Comparison of ENCODE assay signal across 30 mouse cellular contexts in genomic region chr16:87134452-87134851, GRCm38 (mm10).
"Had no signal": no experiment of that assay in that cellular context is flagged by ENCODE, and none has a peak within 500 bp of the region (broad histone marks: within the 10 kb centered on the region; RNA-seq: fewer than 3 reads in every experiment).

No protein-coding gene starts in this region.

- H3K4me1 ChIP-seq: limb, embryonic 10.5 days; limb, embryonic 12.5 days; limb, embryonic 15.5 days; liver, embryonic 12.5 days; liver, embryonic 13.5 days; liver, embryonic 15.5 days; lung, embryonic 15.5 days; megakaryocyte, embryonic 14.5 days; midbrain, embryonic 10.5 days; midbrain, embryonic 12.5 days; midbrain, embryonic 13.5 days; midbrain, embryonic 15.5 days; neural tube, embryonic 12.5 days had no signal

- H3K4me3 ChIP-seq: left cerebral cortex, adult 2 months; limb, embryonic 10.5 days; limb, embryonic 12.5 days; limb, embryonic 13.5 days; limb, embryonic 15.5 days; liver, embryonic 12.5 days; liver, embryonic 13.5 days; liver, embryonic 15.5 days; lung, embryonic 15.5 days; megakaryocyte, embryonic 14.5 days; midbrain, embryonic 10.5 days; midbrain, embryonic 12.5 days; midbrain, embryonic 13.5 days; midbrain, embryonic 15.5 days; myocyte; neural tube, embryonic 12.5 days had no signal

- H3K4me2 ChIP-seq: limb, embryonic 12.5 days; limb, embryonic 13.5 days; limb, embryonic 15.5 days; liver, embryonic 11.5 days; liver, embryonic 12.5 days; liver, embryonic 13.5 days; liver, embryonic 15.5 days; lung, embryonic 14.5 days; lung, embryonic 15.5 days; midbrain, embryonic 11.5 days; midbrain, embryonic 12.5 days; midbrain, embryonic 13.5 days; midbrain, embryonic 15.5 days; neural tube, embryonic 12.5 days had no signal

- DNase-seq: left cerebral cortex, postnatal 4 days; liver, embryonic 13.5 days; liver, postnatal 0 days; lung, adult 18-20 months; lung, adult 2 months; lung, embryonic 14.5 days; lung, postnatal 10 days; lung, postnatal 14 days; lung, postnatal 4 days; midbrain, embryonic 14.5 days had no signal

- H3K27me3 ChIP-seq: limb, embryonic 12.5 days; limb, embryonic 13.5 days; limb, embryonic 15.5 days; liver, embryonic 12.5 days; liver, embryonic 13.5 days; liver, embryonic 15.5 days; lung, embryonic 15.5 days; megakaryocyte, embryonic 14.5 days; midbrain, embryonic 12.5 days; midbrain, embryonic 13.5 days; midbrain, embryonic 15.5 days; neural tube, embryonic 12.5 days had no signal

- H3K36me3 ChIP-seq: limb, embryonic 10.5 days; limb, embryonic 12.5 days; limb, embryonic 13.5 days; limb, embryonic 15.5 days; liver, embryonic 12.5 days; liver, embryonic 13.5 days; liver, embryonic 15.5 days; lung, embryonic 15.5 days; midbrain, embryonic 10.5 days; midbrain, embryonic 12.5 days; midbrain, embryonic 13.5 days; midbrain, embryonic 15.5 days; neural tube, embryonic 12.5 days had no signal

- H3K9me3 ChIP-seq: limb, embryonic 10.5 days; limb, embryonic 12.5 days; limb, embryonic 13.5 days; limb, embryonic 15.5 days; liver, embryonic 12.5 days; liver, embryonic 13.5 days; liver, embryonic 15.5 days; lung, embryonic 15.5 days; midbrain, embryonic 10.5 days; midbrain, embryonic 12.5 days; midbrain, embryonic 13.5 days; midbrain, embryonic 15.5 days; neural tube, embryonic 12.5 days had no signal

- H3K27ac ChIP-seq: left cerebral cortex, adult 2 months; limb, embryonic 10.5 days; limb, embryonic 12.5 days; limb, embryonic 13.5 days; limb, embryonic 15.5 days; liver, embryonic 12.5 days; liver, embryonic 13.5 days; liver, embryonic 14.5 days; liver, embryonic 15.5 days; lung, embryonic 15.5 days; macrophage; midbrain, embryonic 10.5 days; midbrain, embryonic 12.5 days; midbrain, embryonic 13.5 days; midbrain, embryonic 15.5 days; neural tube, embryonic 12.5 days had no signal

- H3K9ac ChIP-seq: limb, embryonic 12.5 days; limb, embryonic 13.5 days; limb, embryonic 15.5 days; liver, embryonic 12.5 days; liver, embryonic 13.5 days; liver, embryonic 14.5 days; liver, embryonic 15.5 days; liver, postnatal 0 days; lung, embryonic 14.5 days; lung, embryonic 15.5 days; midbrain, embryonic 12.5 days; midbrain, embryonic 13.5 days; midbrain, embryonic 15.5 days; neural tube, embryonic 12.5 days had no signal

- ATAC-seq: liver, embryonic 12.5 days; liver, postnatal 0 days; midbrain, embryonic 13.5 days; midbrain, embryonic 15.5 days; midbrain, embryonic 16.5 days had no signal
